ENCODE assay signal across 9 mouse cellular contexts in the genomic region with DNA sequence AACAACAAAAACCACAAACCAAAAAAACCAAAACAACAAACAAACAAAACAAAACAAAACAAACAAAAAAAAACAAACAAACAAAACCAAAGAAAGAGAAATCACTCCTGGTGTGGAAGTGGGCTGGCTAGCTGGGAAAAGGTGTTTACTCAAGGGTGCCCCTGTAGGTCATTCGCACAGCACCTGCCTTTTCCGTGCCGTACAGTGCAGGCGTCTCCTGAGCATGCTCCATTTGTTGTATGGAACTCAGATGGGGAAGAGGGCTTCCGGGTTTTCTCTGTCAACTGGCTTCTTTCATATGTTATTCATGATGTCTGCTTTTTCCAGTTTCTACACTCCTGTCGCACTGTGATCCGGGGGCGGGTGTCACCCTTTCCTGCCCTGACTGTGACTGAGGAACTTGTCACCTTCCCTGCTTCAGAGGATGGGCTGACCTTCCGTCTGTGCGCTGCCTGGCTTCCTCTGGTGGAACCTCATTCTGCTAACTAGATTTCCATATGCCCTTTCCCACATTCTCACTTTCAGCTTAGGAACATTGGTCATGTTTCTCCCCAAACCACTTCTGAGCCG.
DNase-seq lines count a peak whose midpoint lies in the region; ATAC-seq lines count a peak whose summit lies in the region.
"Had no signal": no experiment of that assay in that cellular context is flagged by ENCODE, and none has a peak within 500 bp of the region (broad histone marks: within the 10 kb centered on the region; RNA-seq: fewer than 3 reads in every experiment).

No protein-coding gene starts in this region.

- no peak overlapping the region for H3K9ac ChIP-seq in heart, embryonic 15.5 days
- no peak overlapping the region for H3K9ac ChIP-seq in limb, embryonic 12.5 days (replicated peaks)

- no peaks in the 10 kb centered on the region for H3K36me3 ChIP-seq in heart, embryonic 15.5 days
- no peaks in the 10 kb centered on the region for H3K36me3 ChIP-seq in limb, embryonic 12.5 days

- ATAC-seq in heart, embryonic 15.5 days (replicated peaks; ENCODE audit: insufficient number of reproducible peaks, insufficient read depth, low FRiP score, low read depth), result no peak
- no peak for ATAC-seq in limb, embryonic 12.5 days (ENCODE audit: insufficient number of reproducible peaks, insufficient read depth, low FRiP score, low TSS enrichment, low read depth)

- H3K9me3 ChIP-seq in heart, embryonic 15.5 days (replicated peaks), result no peaks in the 10 kb centered on the region
- 0 out of 2 replicates have a peak, but pooled peaks cover 2% of the 10 kb centered on the region for H3K9me3 ChIP-seq in limb, embryonic 12.5 days

- peak overlapping the region; percentile 28 for H3K4me3 ChIP-seq in heart, embryonic 15.5 days
- H3K4me3 ChIP-seq in limb, embryonic 12.5 days (replicated peaks), result peak overlapping the region; percentile 12; the same call in 1 of the 2 replicates
- H3K4me3 ChIP-seq: left cerebral cortex, adult 2 months had no signal

- intact Hi-C loops in heart, postnatal 36 days (cut with DNase I), result no loop called here

- no peaks in the 10 kb centered on the region for H3K4me1 ChIP-seq in heart, embryonic 15.5 days (replicated peaks)
- H3K4me1 ChIP-seq in limb, embryonic 12.5 days (replicated peaks), result no peaks in the 10 kb centered on the region

- no peak overlapping the region for H3K27ac ChIP-seq in heart, embryonic 15.5 days
- H3K27ac ChIP-seq in limb, embryonic 12.5 days, result no peak overlapping the region
- H3K27ac ChIP-seq: left cerebral cortex, adult 2 months had no signal

- no peak for DNase-seq in heart, postnatal 36 days
- peak; percentile 10 for DNase-seq in thymus, postnatal 25 days
- DNase-seq in thymus, adult 18-20 months, result no peak
- peak; percentile 10 for DNase-seq in thymus, postnatal 4 days
- DNase-seq in natural killer cell, adult 2 months (ENCODE audit: low spot score in 2 of 2), result no peak
- no peak for DNase-seq in spleen, adult 18-20 months

- no peaks in the 10 kb centered on the region for H3K27me3 ChIP-seq in heart, embryonic 15.5 days
- no peaks in the 10 kb centered on the region for H3K27me3 ChIP-seq in limb, embryonic 12.5 days

- 33% methylated on average over 11 of the region's 11 CpGs for whole genome bisulfite sequencing in heart, embryonic 15.5 days
- WGBS in limb, embryonic 12.5 days, result 51% methylated on average over 11 of the region's 11 CpGs

- peak overlapping the region; percentile 56 for H3K4me2 ChIP-seq in heart, embryonic 15.5 days
- peak overlapping the region; percentile 43 for H3K4me2 ChIP-seq in limb, embryonic 12.5 days

Comparison
In these comparisons a context has a peak if more than half of its experiments do, and no peak if none do; other contexts are left out.
1. DNase-seq: peak in thymus, postnatal 25 days (single experiment) and thymus, postnatal 4 days (single experiment); none in heart, postnatal 36 days (0 of 2), thymus, adult 18-20 months (0 of 2), natural killer cell, adult 2 months (0 of 2) and spleen, adult 18-20 months (0 of 2).